ENCODE assay signal across 12 mouse cellular contexts in genomic region chr6:50489380-50489779, GRCm38 (mm10).
"Had no signal": no experiment of that assay in that cellular context is flagged by ENCODE, and none has a peak within 500 bp of the region (broad histone marks: within the 10 kb centered on the region; RNA-seq: fewer than 3 reads in every experiment).

No protein-coding gene starts in this region.

- H3K9ac ChIP-seq: kidney, embryonic 15.5 days; limb, embryonic 13.5 days; liver, embryonic 14.5 days; midbrain, embryonic 12.5 days had no signal

- H3K27ac ChIP-seq: kidney, embryonic 15.5 days; limb, embryonic 13.5 days; liver, embryonic 14.5 days; midbrain, embryonic 12.5 days had no signal

- DNase-seq: kidney, adult 2 months; kidney, postnatal 14 days; left cerebral cortex, postnatal 4 days; lung, adult 2 months; lung, postnatal 36 days; right cerebral cortex, postnatal 14 days; thymus, postnatal 36 days had no signal

- H3K9me3 ChIP-seq: kidney, embryonic 15.5 days; limb, embryonic 13.5 days; midbrain, embryonic 12.5 days had no signal

- H3K36me3 ChIP-seq: kidney, embryonic 15.5 days; limb, embryonic 13.5 days; midbrain, embryonic 12.5 days had no signal

- H3K27me3 ChIP-seq: kidney, embryonic 15.5 days; limb, embryonic 13.5 days; midbrain, embryonic 12.5 days had no signal

- H3K4me1 ChIP-seq: kidney, embryonic 15.5 days; limb, embryonic 13.5 days; midbrain, embryonic 12.5 days had no signal

- ATAC-seq: lung, postnatal 0 days had no signal

- H3K4me3 ChIP-seq: kidney, embryonic 15.5 days; limb, embryonic 13.5 days; midbrain, embryonic 12.5 days had no signal

- H3K4me2 ChIP-seq: kidney, embryonic 15.5 days; limb, embryonic 13.5 days; midbrain, embryonic 12.5 days had no signal
